Mouse (Mus musculus): ENCODE measurements at regions not wholly inside any gene's neighbourhood (a gene's known extent, or its start where the extent isn't known, plus 50 kb on each side); places are given as distances from the start of the nearest gene placed in this dataset.

DNA sequence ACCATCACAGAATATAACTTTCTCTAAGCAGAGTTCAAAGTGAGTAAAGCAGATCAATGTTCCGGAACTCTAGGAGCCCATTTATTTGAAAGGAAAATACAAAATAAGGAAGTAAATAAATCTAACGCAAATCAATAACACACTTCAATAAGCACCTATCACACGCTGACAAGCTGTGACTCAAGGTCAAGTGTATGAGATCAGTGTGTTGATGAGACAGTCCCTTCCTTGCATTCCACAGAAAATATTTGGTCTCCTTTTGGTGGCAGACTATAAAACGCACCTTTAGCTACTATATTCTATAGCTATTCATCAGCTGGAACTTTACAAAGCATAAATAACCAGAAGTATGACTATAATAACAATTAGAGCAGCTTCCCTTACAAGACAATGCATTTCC, 286.5 kb downstream of the Rpl36a-ps1 start:
- Histone ChIP-seq H3K9me3 (ENCODE audit: low read length) (no peaks in the 10 kb centered on the region), H3K9ac (replicated peaks; ENCODE audit: low read length) (no peak overlapping the region), H3K4me2 (ENCODE audit: low read depth, low read length) (no peak overlapping the region), H3K4me1 (ENCODE audit: insufficient read depth, low read length) (no peaks in the 10 kb centered on the region), H3K27me3 (ENCODE audit: insufficient read depth, low read length) (no peaks in the 10 kb centered on the region), H3K4me3 (ENCODE audit: low read length) (no peak overlapping the region), H3K27ac (no peak overlapping the region), H3K36me3 (ENCODE audit: insufficient read depth, low read length) (no peaks in the 10 kb centered on the region)
- no peak for DNase-seq (ENCODE audit: low spot score)
- WGBS, result 55% methylated on average over 4 of the region's 4 CpGs
- no peak for ATAC-seq
- no peak for TF ChIP-seq CTCF (IDR thresholded peaks at IDR 0.05; ENCODE audit: low read depth)

DNA sequence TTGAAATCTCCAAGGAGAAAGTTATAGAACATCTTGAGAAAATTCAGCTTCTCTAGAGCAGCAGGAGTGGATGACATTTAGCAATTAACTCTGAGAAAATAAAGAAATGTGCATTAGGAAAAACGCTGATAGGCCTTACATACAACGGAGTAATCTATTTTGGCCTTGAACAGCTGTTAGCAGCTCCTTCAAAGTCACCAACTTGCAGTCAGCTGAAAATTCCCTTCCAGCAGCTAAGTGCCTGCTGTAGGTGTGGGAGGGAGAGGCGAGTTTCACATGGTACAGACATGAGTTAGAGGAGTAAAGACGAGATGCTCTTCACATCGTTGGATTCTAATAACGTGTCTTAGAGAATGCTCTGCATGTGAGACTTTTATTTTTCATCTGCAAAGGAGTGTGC, 290.8 kb downstream of the Rpl36a-ps1 start:
- ATAC-seq (no peak), DNase-seq (ENCODE audit: low spot score) (no peak)
- no peak overlapping the region for H3K9ac ChIP-seq (replicated peaks; ENCODE audit: low read length)
- no peaks in the 10 kb centered on the region for H3K27me3 ChIP-seq (ENCODE audit: insufficient read depth, low read length)
- H3K36me3 ChIP-seq (ENCODE audit: insufficient read depth, low read length), result no peaks in the 10 kb centered on the region
- H3K9me3 ChIP-seq (ENCODE audit: low read length), result no peaks in the 10 kb centered on the region
- 84% methylated on average over 6 of the region's 6 CpGs for WGBS
- H3K4me1 ChIP-seq (ENCODE audit: insufficient read depth, low read length), result no peaks in the 10 kb centered on the region
- H3K4me3 ChIP-seq (ENCODE audit: low read length), result no peak overlapping the region
- H3K27ac ChIP-seq, result no peak overlapping the region
- H3K4me2 ChIP-seq (ENCODE audit: low read depth, low read length), result no peak overlapping the region
- no peak for TF ChIP-seq CTCF (IDR thresholded peaks at IDR 0.05; ENCODE audit: low read depth)

DNA sequence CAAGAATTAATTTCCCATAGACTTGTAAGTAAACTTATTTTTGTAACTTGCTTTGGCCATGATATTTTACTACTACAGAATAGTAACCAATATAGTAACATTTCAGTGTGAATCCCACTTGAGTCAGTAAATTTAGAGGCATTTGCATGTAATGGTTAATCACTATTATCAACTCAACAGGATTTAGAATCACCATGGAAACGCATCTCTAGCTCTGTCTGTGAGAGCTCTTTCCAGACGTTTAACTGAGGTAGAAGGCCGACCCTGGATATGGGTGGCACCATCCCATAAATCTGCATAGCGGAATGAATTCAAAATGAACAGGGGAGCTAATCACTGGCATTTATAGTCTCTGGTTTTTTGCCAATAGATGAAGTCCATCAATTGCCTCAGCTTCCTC, 337.6 kb downstream of the Rpl36a-ps1 start:
- Histone ChIP-seq H3K36me3 (ENCODE audit: insufficient read depth, low read length) (no peaks in the 10 kb centered on the region), H3K27ac (no peak overlapping the region), H3K4me2 (ENCODE audit: low read depth, low read length) (no peak overlapping the region), H3K27me3 (ENCODE audit: insufficient read depth, low read length) (no peaks in the 10 kb centered on the region), H3K9me3 (ENCODE audit: low read length) (no peaks in the 10 kb centered on the region), H3K9ac (replicated peaks; ENCODE audit: low read length) (no peak overlapping the region), H3K4me1 (ENCODE audit: insufficient read depth, low read length) (no peaks in the 10 kb centered on the region), H3K4me3 (ENCODE audit: low read length) (no peak overlapping the region)
- 60% methylated on average over 4 of the region's 4 CpGs for WGBS
- DNase-seq (ENCODE audit: low spot score), result no peak
- no peak for TF ChIP-seq CTCF (IDR thresholded peaks at IDR 0.05; ENCODE audit: low read depth)
- ATAC-seq, result no peak

DNA sequence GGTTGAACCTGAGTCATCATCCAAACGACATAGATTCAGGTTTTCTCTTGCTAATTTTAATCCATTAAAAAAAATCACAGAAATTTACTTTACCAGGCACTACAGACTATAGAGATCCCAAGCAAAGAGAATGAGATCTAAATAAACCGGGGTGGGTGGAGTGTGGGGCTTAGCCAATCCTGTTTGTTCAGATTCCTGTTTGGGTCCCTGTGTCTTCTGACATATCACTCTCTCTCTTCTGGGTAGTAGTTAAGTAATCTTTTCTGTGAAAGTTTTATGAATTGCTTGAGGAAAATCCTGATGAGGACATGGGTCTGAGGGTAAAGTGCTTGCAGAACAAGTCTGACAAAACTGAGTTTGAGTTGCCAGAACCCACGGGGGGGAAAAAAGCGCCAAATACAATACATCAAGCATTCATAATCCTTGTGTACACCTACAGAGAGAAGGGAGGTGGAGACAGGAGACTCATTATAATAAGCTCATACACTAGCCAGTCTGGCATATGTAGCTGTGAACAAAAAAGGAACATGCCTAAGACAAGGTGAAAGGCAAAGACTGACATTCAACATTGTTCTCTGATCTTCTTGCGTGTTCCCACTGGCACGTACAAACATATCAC, 339.8 kb downstream of the Rpl36a-ps1 start:
- Histone ChIP-seq H3K4me1 (ENCODE audit: insufficient read depth, low read length) (no peaks in the 10 kb centered on the region), H3K36me3 (ENCODE audit: insufficient read depth, low read length) (no peaks in the 10 kb centered on the region), H3K9ac (replicated peaks; ENCODE audit: low read length) (no peak overlapping the region), H3K27me3 (ENCODE audit: insufficient read depth, low read length) (no peaks in the 10 kb centered on the region), H3K4me2 (ENCODE audit: low read depth, low read length) (no peak overlapping the region), H3K27ac (no peak overlapping the region), H3K9me3 (ENCODE audit: low read length) (no peaks in the 10 kb centered on the region), H3K4me3 (ENCODE audit: low read length) (no peak overlapping the region)
- 82% methylated on average over 6 of the region's 6 CpGs for WGBS
- no peak for TF ChIP-seq CTCF (IDR thresholded peaks at IDR 0.05; ENCODE audit: low read depth)
- DNase-seq (ENCODE audit: low spot score) (no peak), ATAC-seq (no peak)

DNA sequence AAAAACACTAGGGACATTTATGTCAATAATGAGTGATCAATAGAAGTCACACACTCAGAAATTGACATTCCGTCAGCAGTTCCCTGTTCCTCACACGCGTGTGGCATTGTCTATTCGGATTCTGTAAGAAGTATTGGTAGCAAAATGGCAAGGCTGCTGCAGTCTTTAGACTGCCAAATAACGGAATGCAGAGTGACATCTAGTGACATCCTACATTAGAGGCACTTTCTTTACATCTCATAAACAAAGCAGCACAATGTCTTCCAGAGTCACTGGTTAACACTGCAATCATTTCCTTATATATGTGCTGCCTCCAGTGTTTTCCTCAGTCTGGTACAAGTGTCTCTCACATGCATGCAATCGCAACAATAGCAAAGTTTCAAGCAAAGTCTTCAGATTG, 342.9 kb downstream of the Rpl36a-ps1 start:
- no peak for ATAC-seq
- 66% methylated on average over 6 of the region's 6 CpGs for WGBS

DNA sequence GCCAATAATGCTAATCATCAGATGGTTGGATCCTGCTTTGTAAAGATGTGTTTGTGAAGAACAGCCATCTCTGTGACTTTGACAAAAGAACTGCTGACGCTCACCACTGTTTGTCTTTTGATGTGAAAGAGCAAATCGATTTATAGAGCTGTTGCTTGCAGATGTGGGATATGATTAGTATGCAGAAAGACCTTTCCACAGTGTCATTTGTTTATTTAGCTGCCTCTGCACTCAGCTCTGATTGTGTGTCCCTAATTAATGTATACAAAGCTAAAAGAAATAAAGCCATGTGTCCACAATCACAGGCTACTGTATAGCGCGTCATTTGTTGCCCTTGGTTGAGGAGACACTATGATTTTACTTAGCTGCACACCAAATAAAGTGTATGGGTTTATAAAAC, 343.6 kb downstream of the Rpl36a-ps1 start:
- Histone ChIP-seq H3K36me3 (ENCODE audit: insufficient read depth, low read length) (no peaks in the 10 kb centered on the region), H3K4me1 (ENCODE audit: insufficient read depth, low read length) (no peaks in the 10 kb centered on the region), H3K4me2 (ENCODE audit: low read depth, low read length) (no peak overlapping the region), H3K9me3 (ENCODE audit: low read length) (no peaks in the 10 kb centered on the region), H3K4me3 (ENCODE audit: low read length) (no peak overlapping the region), H3K9ac (replicated peaks; ENCODE audit: low read length) (no peak overlapping the region), H3K27me3 (ENCODE audit: insufficient read depth, low read length) (no peaks in the 10 kb centered on the region), H3K27ac (no peak overlapping the region)
- 58% methylated on average over 4 of the region's 4 CpGs for WGBS
- DNase-seq (ENCODE audit: low spot score), result peak; percentile 11
- TF ChIP-seq CTCF (IDR thresholded peaks at IDR 0.05; ENCODE audit: low read depth), result no peak
- ATAC-seq, result no peak

More for the DNA sequence above, 342.9 kb downstream of the Rpl36a-ps1 start:
- H3K27me3 ChIP-seq (ENCODE audit: insufficient read depth, low read length), result no peaks in the 10 kb centered on the region
- no peaks in the 10 kb centered on the region for H3K36me3 ChIP-seq (ENCODE audit: insufficient read depth, low read length)
- H3K4me3 ChIP-seq (ENCODE audit: low read length), result no peak overlapping the region
- TF ChIP-seq CTCF (IDR thresholded peaks at IDR 0.05; ENCODE audit: low read depth), result peak; percentile 45
- H3K4me2 ChIP-seq (ENCODE audit: low read depth, low read length), result no peak overlapping the region
- no peak overlapping the region for H3K27ac ChIP-seq
- H3K4me1 ChIP-seq (ENCODE audit: insufficient read depth, low read length), result no peaks in the 10 kb centered on the region
- H3K9ac ChIP-seq (replicated peaks; ENCODE audit: low read length), result no peak overlapping the region
- no peaks in the 10 kb centered on the region for H3K9me3 ChIP-seq (ENCODE audit: low read length)
- DNase-seq (ENCODE audit: low spot score), result peak; percentile 48

DNA sequence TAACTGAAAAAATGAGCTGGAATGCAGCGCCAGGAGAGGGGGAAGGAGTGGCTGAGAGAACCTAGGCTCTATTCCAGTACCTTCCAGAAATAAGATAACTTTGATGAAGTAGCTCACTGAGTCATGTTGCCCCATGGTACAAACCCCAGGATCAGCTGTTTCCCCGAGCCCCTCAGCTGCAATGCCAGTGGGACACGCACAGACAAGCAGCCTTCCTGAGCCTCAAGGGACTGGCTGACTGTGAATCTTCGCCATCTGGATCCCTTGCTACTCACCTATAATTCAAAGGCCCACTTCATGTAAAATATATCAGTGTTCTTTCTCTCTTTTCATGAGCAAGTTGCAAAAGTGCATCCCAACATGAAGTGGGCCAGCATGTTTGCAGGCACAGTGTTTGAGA, 346.5 kb downstream of the Rpl36a-ps1 start:
- H3K9me3 ChIP-seq (ENCODE audit: low read length), result no peaks in the 10 kb centered on the region
- 85% methylated on average over 4 of the region's 4 CpGs for whole genome bisulfite sequencing
- H3K27ac ChIP-seq, result no peak overlapping the region
- ATAC-seq (no peak), DNase-seq (ENCODE audit: low spot score) (no peak)
- H3K36me3 ChIP-seq (ENCODE audit: insufficient read depth, low read length), result no peaks in the 10 kb centered on the region
- H3K4me1 ChIP-seq (ENCODE audit: insufficient read depth, low read length), result no peaks in the 10 kb centered on the region
- no peaks in the 10 kb centered on the region for H3K27me3 ChIP-seq (ENCODE audit: insufficient read depth, low read length)
- no peak overlapping the region for H3K4me3 ChIP-seq (ENCODE audit: low read length)
- TF ChIP-seq CTCF (IDR thresholded peaks at IDR 0.05; ENCODE audit: low read depth), result no peak
- H3K9ac ChIP-seq (replicated peaks; ENCODE audit: low read length), result no peak overlapping the region
- no peak overlapping the region for H3K4me2 ChIP-seq (ENCODE audit: low read depth, low read length)

Measured in hindbrain, postnatal 0 days (tissue).